Mouse (Mus musculus) hindbrain, postnatal 0 days (tissue): ENCODE data around the gene Gfap. TPM values are rescaled to one million over a fixed set of nuclear protein-coding genes. Genes with fewer than 3 reads are reported as not detected.

Experiments
- ATAC-seq: fragments of 200-750 bp; cut with Nextera tagmentation; 2 replicates; pipeline ENCODE4 v1.8.0; 2017; ENCODE audit warnings: mild to moderate bottlenecking, moderate TSS enrichment, moderate library complexity
- DNase-seq: peaks from one replicate; pipeline ENCODE4 v3.0.0-alpha.2; 2015; ENCODE audit warnings: low spot score
- H3K27ac ChIP-seq: fragments of 300-500 bp; sonication (generic); 2 replicates; pipeline ENCODE4 v1.5.1; 2014; ENCODE audit warnings: mild to moderate bottlenecking
- H3K27me3 ChIP-seq: fragments of 300-500 bp; sonication (generic); 2 replicates; pipeline ENCODE4 v1.6.1; 2014; ENCODE audit warnings: low read length, mixed read lengths; ENCODE audit not compliant: insufficient read depth
- H3K36me3 ChIP-seq: fragments of 300-500 bp; sonication (generic); 2 replicates; pipeline ENCODE4 v1.6.1; 2014; ENCODE audit warnings: low read length, mixed read lengths; ENCODE audit not compliant: insufficient read depth
- H3K4me1 ChIP-seq: fragments of 300-500 bp; sonication (generic); 2 replicates; pipeline ENCODE4 v1.6.1; 2014; ENCODE audit warnings: antibody characterized with exemption, low read length, mixed read lengths; ENCODE audit not compliant: insufficient read depth
- H3K4me2 ChIP-seq: fragments of 300-500 bp; sonication (generic); 2 replicates; pipeline ENCODE4 v1.6.1; 2014; ENCODE audit warnings: low read depth, mild to moderate bottlenecking, low read length, moderate library complexity, mixed read lengths
- H3K4me3 ChIP-seq: fragments of 300-500 bp; sonication (generic); 2 replicates; pipeline ENCODE4 v1.5.1; 2014; ENCODE audit warnings: low read length
- H3K9ac ChIP-seq: fragments of 300-500 bp; sonication (generic); replicated peaks from 2 replicates; pipeline ENCODE4 v1.6.1; 2014; ENCODE audit warnings: mild to moderate bottlenecking, low read length, moderate library complexity, mixed read lengths
- H3K9me3 ChIP-seq: fragments of 300-500 bp; sonication (generic); 2 replicates; pipeline ENCODE4 v1.6.1; 2016; ENCODE audit warnings: low read length, mixed read lengths
- CTCF ChIP-seq: IDR thresholded peaks from 2 replicates; pipeline ENCODE4 v1.5.1; 2016; ENCODE audit warnings: antibody characterized with exemption, control low read depth, low read depth
- WGBS: fragments of 180-500 bp; shearing (Covaris S2); extraction: QIAGEN DNeasy Blood & Tissue Kit; methylation state at CpG from one replicate; pipeline ENCODE4 v1.1.7; 2014; 5-methylcytosine and 5-hydroxymethylcytosine counted together
- polyA plus RNA-seq: library from polyadenylated mRNA; unstranded; fragments of >200 nt; fragmentation: Nextera tagmentation; extraction: Ambion mirVana; gene quantifications from 2 replicates; pipeline ENCODE4 v1.2.1, GENCODE M21; 2015
- total RNA-seq: library from RNA; depleted of rRNA; stranded (reverse); fragments of >200 nt; gene quantifications from 2 replicates; pipeline ENCODE4 v1.2.3, GENCODE M21; 2014

Gene Gfap
- total and polyA plus RNA-seq, 2 experiments from 2014 or later, result 74.4 to 105 TPM

DNA sequence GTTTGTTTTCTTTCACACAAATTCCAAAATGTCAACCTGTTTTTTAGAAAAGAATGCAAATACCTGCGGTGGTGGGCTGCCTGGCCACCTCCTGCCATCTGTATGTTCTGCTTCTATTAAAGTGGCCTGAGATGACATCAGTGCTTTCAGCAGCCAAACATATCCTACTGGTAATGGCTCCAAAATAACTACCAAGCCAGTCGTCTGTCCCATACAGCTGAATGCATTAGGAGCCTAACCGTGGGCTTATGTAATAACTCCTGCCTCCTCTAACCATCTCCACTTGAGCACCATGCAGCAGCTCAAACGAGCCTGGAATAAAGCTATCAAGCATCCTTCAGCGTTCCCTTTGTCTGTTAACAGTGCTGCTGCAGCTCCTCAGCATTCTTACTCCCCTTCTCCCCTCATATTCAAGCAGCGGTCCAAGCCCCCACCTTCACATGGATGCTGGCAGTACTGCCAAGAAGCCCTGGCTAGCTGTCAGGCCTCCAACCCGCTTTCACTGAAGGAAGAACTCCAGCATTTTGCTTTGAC lies 25.8 kb downstream of the Gfap start:
- Histone ChIP-seq H3K27me3 (no peaks in the 10 kb centered on the region), H3K4me1 (no peaks in the 10 kb centered on the region), H3K9me3 (no peaks in the 10 kb centered on the region), H3K27ac (no peak overlapping the region), H3K9ac (no peak overlapping the region), H3K36me3 (peaks cover 37% of the 10 kb centered on the region), H3K4me2 (no peak overlapping the region), H3K4me3 (no peak overlapping the region)
- 81% methylated on average over 7 of the region's 7 CpGs for WGBS
- ATAC-seq (no peak), DNase-seq (no peak)
- TF ChIP-seq CTCF, result no peak

DNA sequence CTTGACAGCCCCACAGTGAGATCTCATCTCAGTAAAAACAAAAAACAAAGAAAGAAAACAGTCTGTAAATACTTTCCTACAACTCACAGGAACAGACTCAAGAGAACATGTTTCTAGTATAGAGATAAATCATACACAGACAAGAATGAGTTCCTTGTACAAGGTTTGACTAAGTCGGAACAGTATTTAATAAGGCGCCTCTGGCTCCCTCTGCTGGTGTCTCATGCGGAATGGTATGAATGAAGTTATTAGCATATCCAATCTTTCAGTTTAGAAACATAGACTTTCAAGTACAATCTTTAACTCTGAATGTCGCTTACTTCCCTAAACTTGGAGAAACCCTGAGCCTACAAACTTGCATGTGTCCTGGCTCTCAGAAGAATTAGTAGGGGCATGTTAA lies 36.4 kb downstream of the Gfap start:
- no peak overlapping the region for H3K4me3 ChIP-seq
- TF ChIP-seq CTCF, result peak; percentile 77
- H3K9me3 ChIP-seq, result no peaks in the 10 kb centered on the region
- no peak overlapping the region for H3K9ac ChIP-seq
- H3K27me3 ChIP-seq, result no peaks in the 10 kb centered on the region
- ATAC-seq (no peak), DNase-seq (peak; percentile 92)
- WGBS, result 30% methylated on average over 4 of the region's 4 CpGs
- H3K4me1 ChIP-seq, result no peaks in the 10 kb centered on the region
- no peak overlapping the region for H3K27ac ChIP-seq
- peaks cover 32% of the 10 kb centered on the region for H3K36me3 ChIP-seq
- no peak overlapping the region for H3K4me2 ChIP-seq

DNA sequence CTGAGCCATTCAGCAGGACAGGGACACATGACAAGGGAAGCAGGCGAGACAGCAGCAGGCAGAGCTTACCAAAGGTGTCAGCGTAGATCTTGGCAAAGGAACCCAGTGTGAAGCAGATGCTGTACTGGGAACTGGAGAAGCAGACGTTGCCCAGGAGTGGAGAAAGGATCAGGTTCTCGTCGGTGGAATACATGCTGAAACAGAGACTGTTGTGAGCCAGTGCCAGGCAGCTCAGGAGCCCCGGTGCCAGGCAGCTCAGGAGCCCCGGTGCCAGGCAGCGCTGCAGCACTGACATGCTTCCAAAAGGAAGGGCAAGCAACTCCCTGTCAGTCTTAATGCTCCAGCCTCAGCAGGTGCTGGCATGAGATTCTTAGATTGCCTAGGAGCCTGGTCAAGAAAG lies 40.8 kb downstream of the Gfap start:
- Histone ChIP-seq H3K9ac (no peak overlapping the region), H3K9me3 (no peaks in the 10 kb centered on the region), H3K4me1 (no peaks in the 10 kb centered on the region), H3K4me3 (no peak overlapping the region), H3K36me3 (peaks cover 35% of the 10 kb centered on the region), H3K27ac (no peak overlapping the region), H3K27me3 (no peaks in the 10 kb centered on the region), H3K4me2 (no peak overlapping the region)
- DNase-seq (peak; percentile 57), ATAC-seq (peak; percentile 59; the same call in 1 of the 2 replicates)
- WGBS, result 57% methylated on average over 8 of the region's 8 CpGs
- no peak for TF ChIP-seq CTCF

DNA sequence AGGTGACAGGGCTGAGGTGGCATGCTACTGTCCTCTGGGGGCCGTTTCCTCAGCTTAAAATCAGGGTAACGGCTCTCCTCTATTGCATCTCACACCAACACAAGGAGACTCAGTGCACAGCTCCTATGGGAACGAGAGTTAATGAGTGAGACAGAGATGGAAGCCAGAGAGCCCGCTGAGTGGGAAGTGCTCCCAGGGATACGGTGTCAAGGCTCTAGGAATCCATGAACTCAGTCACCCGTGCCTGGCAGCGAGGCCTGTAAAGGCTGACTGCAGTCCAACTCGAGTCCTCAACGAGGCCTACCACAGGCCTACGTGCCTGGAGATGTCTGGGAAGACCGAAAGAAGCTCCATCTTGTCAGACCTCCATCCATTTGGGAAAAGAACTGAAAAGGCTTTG lies 41.8 kb downstream of the Gfap start:
- ATAC-seq, result peak; percentile 74
- no peak overlapping the region for H3K4me3 ChIP-seq
- 57% methylated on average over 11 of the region's 11 CpGs for WGBS

DNA sequence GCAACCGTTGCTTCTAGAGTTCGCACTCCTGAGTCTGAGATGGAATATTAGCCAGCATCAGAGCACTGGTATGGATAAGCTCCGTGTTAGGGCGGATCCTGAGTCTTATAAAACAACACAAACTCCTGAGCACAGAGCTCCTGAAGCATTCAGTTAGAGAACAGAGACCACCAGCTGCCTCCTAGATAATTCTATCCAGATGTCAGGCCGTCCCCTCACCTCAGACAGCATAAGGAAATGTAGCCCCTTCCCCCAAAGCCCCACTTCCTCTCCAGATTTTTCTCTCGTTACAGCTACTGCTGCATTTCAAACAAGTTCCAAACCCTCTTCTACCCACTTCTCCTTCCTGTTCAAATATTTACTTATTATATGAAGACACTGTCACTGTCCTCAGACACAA lies 44.8 kb downstream of the Gfap start:
- TF ChIP-seq CTCF, result no peak
- Histone ChIP-seq H3K4me1 (no peaks in the 10 kb centered on the region), H3K27ac (no peak overlapping the region), H3K4me2 (no peak overlapping the region), H3K36me3 (peaks cover 41% of the 10 kb centered on the region), H3K27me3 (no peaks in the 10 kb centered on the region), H3K9me3 (no peaks in the 10 kb centered on the region), H3K9ac (no peak overlapping the region), H3K4me3 (no peak overlapping the region)
- no peak for DNase-seq
- ATAC-seq, result no peak
- WGBS, result 91% methylated on average over 6 of the region's 6 CpGs

More for the DNA sequence above, 41.8 kb downstream of the Gfap start:
- H3K27me3 ChIP-seq, result no peaks in the 10 kb centered on the region
- no peaks in the 10 kb centered on the region for H3K9me3 ChIP-seq
- H3K9ac ChIP-seq, result no peak overlapping the region
- no peaks in the 10 kb centered on the region for H3K4me1 ChIP-seq
- no peak overlapping the region for H3K27ac ChIP-seq
- TF ChIP-seq CTCF, result no peak
- no peak overlapping the region for H3K4me2 ChIP-seq
- peaks cover 42% of the 10 kb centered on the region for H3K36me3 ChIP-seq
- peak; percentile 70 for DNase-seq

DNA sequence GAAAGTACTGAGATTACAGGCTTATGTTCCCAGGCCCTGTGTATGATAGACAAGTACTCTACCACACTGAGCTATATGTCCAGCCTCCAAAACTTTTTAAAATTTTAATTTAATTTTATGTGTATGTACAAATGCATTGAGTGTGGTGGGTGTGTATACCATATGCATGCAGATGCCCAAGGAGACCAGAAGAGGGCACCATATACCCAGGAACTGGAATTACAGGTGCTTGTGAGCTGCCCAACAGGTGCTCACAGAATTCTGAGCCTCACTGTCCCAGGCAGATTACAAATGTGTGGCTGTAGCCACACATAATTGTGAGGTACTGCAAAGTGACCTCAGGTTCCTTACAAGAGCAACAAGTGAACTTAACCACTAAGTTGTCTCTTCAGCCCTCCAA lies 47.0 kb downstream of the Gfap start:
- no peak for ATAC-seq
- no peak overlapping the region for H3K4me3 ChIP-seq
- H3K9ac ChIP-seq, result no peak overlapping the region
- no peak overlapping the region for H3K4me2 ChIP-seq
- H3K36me3 ChIP-seq, result peaks cover 58% of the 10 kb centered on the region
- no peaks in the 10 kb centered on the region for H3K4me1 ChIP-seq
- H3K27me3 ChIP-seq, result no peaks in the 10 kb centered on the region
- H3K9me3 ChIP-seq, result no peaks in the 10 kb centered on the region
- TF ChIP-seq CTCF, result peak; percentile 68
- no peak overlapping the region for H3K27ac ChIP-seq
- peak; percentile 41 for DNase-seq

DNA sequence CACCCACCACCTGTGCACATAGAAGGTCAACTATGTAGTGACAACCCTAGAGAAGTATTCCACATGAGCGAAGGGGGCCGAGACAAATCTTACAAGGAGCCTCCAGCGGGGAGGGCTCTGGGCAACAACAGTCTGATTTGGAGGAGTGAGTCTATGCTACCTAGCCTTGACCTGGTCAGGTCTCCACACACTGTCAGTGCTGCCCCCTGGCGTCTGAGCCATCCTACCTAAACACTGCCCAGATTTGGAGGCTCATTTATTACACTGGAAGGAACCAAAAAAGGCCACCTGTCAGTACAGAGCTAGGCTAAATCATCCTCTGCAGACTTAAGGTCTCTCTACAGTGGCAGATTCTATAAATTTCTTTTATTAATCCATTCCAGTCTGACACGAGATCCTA lies 48.8 kb downstream of the Gfap start:
- no peak overlapping the region for H3K4me3 ChIP-seq
- no peak for ATAC-seq
- no peaks in the 10 kb centered on the region for H3K9me3 ChIP-seq
- no peaks in the 10 kb centered on the region for H3K4me1 ChIP-seq
- peaks cover 68% of the 10 kb centered on the region for H3K36me3 ChIP-seq
- H3K4me2 ChIP-seq, result no peak overlapping the region
- no peak overlapping the region for H3K9ac ChIP-seq
- peak; percentile 61 for DNase-seq
- WGBS, result 70% methylated on average over 5 of the region's 5 CpGs
- TF ChIP-seq CTCF, result peak; percentile 65
- no peaks in the 10 kb centered on the region for H3K27me3 ChIP-seq
- no peak overlapping the region for H3K27ac ChIP-seq
